Mouse (Mus musculus): ENCODE data around the gene Tbata.

Gene Tbata

DNA sequence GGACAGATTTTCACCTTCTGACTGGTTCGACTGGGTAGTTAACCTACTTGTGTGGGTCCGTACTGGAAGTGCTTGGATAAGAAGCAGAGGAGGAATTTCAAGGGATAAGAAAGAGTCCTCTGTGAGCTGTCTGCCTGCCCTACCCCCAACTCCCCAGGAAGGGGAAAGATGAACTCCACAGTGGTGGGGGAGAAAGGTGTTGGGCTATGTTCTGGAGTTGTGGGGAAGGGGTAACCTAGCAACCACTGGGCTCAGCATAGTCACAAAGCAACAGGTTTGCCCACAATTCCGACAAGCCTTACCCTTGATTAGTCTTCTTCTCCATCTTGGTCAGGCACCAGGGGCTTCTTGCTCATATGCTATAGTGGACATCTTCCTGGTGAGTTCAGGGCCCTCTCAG lies at the start of gene Tbata:
Gene Tbata, plus strand, starts transcription at position 301 of the 400 bp plus-strand sequence.
- no peak for DNase-seq

DNA sequence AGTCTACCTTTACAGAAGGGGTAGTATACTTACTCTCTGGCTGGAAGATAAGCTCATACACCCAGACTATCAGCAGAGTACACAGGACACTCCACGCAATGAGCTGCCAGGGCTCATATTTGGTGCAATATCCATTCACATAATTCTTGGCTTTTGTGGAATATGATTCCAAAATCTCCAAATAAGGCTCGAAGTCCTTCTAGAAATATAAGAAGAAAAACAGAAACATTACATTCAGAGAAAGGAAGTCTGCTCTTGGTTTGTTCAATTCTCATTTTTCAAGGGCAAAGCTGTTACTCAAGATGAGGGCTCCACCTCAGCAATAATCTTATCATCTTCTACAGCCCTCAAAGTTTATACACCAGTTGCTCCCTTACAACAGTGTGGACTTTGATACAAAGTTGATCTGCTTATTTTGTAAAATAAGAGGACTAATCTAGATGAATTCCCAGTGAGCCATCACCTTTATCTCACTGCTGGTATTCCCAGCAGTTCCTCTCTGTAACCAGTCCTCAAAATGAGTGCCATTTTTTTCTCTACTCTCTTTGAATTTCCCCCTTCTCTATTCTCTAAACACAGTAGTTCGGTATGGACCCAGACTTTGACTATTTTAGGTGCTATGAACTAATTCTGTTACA lies 48.4 kb upstream of the Tbata start:
- no peak for DNase-seq

DNA sequence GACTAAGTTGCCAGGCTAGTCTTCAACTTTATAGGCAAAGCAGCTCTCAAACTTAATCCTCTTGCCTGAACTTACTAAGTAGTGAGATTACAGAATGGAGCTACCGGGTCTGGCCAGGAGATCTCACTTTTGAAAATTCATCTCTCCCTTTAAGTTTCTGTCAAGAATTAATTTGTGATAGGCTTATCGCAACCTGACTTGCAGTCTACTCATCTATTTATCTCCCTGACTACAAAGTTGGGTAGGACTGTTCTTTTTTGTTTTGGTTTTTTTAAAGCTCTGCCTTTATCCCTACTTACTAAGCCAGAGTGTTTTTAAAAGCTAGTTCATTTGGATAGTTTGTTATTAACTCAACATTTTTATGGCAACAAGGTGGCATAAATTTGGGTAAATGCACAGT lies 47.3 kb upstream of the Tbata start:
- DNase-seq: no peak

DNA sequence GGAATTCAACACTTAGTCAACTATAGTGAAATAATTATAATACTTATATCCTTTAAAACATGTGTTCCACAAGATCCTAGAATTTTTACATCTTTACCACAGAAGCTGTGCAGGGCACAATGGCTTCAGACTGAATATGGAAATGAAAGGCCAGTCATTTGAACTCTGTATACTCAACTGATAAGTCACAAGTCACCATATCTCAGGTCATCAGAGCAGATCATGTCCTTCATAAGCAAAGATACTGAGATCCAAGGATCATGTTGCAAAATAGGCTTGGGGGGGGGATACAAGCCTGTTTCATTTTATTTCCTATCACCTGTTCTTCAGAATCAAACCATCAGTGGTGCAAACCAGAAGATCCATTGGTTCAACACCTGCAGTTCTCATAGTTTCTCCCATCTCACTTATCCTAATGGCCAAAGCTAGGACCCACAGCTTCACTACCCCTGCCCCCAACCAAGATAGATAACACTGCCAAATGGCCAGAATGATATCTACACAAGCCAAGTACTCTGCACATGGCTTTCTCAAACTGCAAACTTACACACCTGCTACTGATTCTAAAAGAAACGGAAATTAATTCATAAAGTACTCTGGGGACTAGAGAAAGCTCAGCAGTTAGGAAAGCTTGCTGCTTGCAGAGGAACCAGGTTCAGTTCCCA lies 42.9 kb upstream of the Tbata start:
- no peak for DNase-seq

DNA sequence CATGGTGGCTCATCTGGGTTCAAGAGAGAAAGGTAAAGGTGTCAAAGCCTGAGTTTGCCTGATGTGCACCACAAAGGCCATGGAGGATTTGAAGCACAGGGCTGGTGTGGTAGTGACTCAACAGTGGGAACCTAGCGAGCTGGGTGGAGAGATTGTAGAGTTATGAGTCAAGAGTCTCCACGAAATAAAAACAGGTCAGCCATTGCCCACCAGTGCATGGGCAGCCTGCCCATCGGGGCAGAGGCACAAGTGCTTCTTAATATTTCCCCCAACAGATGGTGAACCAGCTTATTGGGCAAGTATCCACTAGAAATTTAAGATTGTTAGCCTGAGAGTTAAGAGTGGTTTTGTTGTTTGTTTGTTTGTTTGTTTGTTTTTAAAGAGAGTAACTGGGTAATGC lies 40.8 kb upstream of the Tbata start:
- DNase-seq: no peak

DNA sequence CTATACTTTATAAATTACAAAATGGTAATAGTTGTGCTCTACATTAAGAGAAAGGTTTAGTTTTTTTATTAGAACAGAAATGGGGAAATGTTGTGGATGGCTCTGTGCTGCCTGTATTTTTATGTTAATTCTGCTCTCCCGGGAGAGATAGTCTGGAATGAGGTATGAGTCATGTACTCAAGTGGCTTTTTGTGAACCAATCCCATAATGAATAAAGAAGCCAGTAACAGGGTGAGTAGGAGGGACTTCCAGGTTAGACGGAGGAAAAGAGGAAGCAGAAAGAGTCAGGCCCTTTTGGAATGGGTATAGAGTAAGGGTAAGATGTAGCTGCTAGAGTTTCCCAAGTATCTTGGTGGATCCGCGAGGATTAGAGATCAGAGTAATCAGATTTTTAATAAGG lies 37.7 kb upstream of the Tbata start:
- no peak for DNase-seq

DNA sequence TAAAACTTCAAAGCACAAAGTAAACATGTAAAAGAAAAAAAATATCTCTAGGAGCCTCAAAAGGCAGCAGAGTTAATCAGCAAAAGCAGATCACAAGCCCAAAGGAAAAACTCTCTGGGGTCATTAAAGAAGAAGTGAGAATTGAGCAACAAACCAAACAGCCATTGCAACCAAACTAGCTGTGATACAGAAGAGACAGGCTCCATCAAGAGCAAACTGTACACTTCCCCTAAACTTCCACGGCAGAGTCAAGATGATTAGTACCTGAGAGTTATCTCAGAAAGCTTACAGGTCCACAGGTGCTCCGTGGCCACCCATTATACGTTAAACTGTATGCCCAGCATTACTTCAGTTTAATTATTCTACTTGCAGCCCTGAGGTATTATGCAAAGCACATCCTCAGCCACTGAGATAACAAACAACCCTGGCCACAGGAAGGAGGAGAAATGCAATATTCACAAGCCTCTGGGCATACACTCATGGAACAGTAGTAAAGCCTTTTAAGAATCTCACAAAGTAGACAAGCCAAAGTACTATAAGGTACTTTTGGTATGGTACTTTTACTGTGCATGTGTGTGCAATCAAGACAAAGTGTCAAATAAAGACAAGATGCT lies 36.4 kb upstream of the Tbata start:
- DNase-seq: no peak

DNA sequence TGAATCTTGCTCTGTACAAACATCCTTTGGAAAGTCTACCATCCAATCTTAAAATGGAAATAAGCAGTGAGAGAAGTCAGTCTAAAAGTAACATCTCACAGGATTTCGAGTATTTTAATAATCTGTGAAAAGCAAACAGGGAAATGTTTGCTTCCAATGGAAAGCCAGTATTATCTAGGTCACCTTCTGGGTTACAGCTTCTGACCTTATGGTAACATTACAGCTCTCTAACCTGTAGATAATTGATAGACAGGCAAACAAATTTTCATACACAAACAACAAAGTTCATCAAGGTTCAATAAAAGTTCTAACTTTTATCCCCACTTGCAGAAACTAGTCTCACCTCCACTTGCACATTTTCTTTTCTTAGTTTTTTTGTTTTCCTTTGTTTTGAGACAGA lies 34.2 kb upstream of the Tbata start:
- DNase-seq: no peak

DNA sequence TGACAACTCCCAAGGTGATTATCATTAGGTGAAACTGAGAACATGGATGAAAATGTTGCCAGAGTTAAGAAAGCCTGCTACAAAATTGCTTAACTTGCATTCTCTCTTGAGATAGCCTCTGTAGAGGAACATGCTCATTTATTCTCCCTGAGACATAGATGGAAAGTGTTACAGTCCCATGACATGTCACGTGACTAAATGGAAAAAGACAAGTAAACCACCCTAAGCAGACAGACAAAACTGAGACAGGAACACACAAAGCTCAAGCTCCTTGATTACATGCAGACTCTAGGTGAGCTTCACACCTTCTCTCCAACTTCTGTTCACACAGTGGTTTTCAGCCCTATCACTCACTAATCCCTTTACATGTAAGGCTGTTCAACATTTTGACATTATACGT lies 28.4 kb upstream of the Tbata start:
- DNase-seq: no peak

DNA sequence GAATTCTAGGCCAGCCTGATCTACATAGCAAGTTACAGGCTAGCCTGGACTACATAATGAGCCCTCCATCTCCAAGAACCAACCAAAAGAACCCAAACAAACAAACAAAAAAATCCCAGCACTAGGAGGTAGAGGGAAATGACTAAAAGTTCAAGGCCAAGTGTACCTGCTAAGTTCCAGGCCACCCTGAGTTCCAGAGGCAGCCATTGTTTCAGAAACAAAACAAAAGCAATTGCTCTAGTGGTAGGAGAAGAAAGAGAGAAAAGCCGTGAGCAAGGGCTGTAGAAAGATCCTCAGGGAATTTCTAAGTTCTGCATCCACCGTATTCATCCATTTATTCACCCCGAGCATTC lies 26.0 kb upstream of the Tbata start:
- DNase-seq: no peak

DNA sequence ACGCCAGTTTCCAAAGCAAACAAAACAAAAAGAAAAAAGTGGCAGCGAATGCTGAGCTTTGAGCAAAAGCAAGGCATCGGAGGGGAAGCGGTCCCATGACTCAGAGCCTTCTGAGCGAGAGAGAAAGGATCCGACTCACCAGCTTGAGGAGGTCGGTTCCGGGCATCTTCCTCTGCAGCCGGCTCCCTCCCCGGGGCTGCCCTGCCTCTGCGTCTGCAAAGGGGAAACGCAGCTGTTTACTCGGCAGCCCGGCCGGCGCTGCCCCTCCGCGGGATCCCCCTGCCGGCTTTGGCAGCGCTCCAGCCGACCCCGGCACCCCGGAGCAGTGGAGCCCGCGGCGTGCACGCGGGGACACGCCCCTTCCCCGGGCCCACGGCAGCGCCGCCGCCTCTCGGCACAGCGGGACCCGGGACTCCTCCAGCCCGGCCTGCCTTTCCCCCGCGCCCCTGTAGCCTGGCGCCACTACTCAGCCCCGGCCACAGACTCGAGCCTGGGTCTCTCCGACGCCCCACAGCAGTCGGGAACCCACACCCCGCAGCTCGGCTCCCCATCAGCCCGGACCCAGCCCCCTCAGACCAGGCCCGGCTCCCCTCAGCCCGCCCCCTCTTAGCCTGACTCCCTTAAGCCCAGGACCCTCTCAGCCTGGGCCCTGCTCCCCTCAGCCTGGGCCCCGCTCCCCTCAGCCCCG lies 25.5 kb upstream of the Tbata start:
- DNase-seq: peak; percentile 40 to 71

DNA sequence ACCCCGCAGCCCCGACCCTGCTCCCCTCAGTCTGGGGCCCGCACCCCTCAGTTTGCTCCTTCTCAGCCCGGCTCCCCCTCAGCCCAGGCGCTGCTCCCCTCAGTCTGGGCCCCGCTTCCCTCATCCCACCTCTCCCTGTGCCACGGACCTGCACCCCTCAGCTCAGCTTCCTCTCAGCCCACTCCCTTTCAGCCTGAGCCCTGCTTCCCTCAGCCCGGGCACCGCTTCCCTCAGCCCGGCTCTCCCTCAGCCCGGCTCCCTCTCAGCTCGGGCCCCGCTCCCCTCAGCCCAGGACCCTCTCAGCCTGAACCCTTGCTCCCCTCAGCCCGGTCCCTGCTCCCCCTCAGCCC lies 25.0 kb upstream of the Tbata start:
- DNase-seq: no peak

DNA sequence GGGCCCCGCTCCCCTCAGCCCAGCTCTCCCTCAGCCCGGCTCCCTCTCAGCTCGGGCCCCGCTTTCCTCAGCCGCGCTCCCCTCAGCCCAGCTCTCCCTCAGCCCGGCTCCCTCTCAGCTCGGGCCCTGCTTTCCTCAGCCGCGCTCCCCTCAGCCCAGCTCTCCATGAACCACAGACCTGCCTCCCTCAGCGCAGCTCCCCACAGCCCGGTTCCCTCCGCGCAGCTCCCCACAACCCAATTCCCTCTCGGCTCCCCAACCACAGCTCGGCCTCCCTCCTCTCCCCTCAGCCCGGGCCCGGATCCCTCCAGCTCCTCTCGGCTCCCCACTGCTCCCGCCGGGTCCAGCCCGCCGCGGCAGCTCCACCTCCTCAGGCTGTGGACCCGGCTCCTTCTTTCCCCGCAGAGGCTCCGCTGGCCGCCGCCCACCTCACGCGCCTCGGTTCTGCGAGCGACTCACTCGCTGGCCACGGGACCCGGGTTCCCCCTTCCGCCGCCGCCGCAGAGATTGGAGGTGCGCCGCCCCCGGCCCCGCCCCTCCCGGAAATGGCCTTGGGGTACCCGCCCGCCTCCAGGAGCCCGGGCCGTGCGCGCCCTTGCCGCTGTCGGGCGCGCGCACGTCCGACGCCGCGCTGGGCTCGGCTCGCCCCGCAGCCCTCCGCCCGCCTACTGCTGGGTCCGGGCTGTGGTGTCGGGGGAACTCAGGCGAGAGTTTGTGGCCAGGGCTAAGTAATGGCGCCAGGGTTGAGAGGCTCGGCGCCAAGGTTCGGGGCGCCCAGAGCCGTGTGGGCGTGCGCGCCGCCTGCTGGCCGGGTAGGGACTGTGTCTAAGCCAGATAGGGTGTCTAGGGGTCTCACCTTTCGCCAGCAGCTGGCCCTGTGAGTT lies 24.4 kb upstream of the Tbata start, which contains the start of gene Sgpl1:
Gene Sgpl1, minus strand, starts transcription at position 547 of the 884 bp plus-strand sequence.
- peak; percentile 92 to 96 for DNase-seq

DNA sequence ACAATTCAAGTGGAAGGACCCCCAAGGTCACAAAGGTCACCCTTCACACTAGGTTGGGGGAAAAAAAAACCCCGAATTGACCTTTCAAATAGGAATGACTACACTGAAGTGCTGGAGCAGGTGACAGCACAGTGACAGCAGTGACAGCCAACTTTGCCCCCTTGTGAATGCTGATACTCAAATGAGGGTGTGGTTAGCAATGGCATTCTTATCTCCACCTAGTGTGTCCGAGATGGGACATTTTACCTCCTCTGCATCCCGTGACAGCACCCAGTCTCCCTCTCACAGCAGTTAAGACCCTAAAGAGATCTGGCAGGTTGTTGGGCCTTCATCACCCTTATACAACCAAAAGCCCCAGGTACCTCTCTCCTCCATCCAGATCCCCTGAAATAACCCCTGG lies 22.3 kb upstream of the Tbata start:
- no peak for DNase-seq

DNA sequence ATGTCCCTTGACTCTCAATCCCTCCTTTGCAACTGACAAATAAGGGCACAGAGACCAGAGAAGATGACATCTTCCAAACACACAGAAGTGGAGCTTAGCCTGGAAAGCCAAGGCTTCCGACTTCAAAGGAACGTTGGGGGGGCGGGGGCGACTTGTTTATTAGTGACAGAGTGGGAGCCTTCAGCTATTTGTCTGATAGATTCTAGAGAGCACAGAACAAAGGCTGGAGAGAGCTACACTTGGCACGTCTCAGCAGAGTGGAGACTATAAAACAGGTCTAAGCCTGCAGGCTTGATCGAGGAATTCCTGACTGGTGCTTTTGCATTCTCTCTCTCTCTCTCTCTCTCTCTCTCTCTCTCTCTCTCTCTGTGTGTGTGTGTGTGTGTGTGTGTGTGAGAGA lies 21.1 kb upstream of the Tbata start:
- DNase-seq: no peak

DNA sequence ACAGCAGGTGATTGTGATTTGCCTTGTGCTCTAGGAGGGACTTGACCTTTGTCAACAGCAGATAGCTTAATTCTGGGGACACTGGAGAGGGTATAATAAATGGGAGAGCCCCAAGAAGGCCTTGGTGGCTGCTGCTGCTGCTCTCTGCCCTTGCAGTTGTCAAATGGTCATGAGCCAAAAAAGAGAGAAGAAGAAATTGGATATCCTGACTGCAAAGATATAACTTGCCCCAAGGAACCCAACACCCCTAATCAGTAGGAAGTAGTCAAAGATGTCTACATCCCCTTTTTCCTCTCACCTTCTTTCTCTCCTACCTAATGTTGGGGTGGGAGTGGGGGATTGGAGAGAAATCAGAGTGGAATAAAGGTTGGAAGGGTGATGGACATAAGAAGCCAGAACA lies 19.6 kb upstream of the Tbata start:
- no peak for DNase-seq

DNA sequence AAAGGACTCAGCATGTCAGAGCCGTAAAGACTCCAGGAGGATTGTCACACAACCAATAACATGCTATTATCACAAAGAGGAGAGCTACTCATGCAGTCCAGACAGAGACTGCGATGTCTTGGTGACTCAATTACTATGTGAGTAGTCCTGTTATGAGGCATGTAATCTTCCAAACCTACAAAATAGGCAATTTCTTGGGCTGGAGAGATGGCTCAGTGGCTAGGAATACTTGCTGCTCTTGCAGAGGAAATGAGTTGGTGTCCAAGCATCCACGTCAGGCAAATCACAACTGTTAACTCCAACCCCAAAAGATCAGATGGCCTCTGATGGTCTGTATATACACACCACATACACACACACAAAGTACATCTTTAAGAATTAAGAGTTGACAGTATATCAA lies 16.1 kb upstream of the Tbata start:
- no peak for DNase-seq

DNA sequence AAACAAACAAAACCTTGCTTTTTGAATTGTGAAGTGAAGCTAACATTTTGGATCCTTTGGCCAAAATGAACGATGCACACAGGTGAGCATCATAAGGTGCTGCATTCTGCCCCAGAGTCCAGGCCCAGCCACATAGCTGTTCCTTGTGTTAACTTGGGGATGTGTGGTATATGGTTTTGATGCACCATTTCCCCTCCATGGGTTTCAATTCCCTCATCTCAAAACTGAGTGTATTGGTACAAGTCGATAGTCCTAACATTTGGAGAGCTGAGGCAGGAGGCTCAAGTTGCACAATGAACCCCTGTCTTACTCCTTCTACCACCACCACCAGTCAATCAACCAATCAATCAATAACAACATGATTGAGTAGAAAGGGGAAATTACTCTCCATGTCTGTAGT lies 15.3 kb upstream of the Tbata start:
- no peak for DNase-seq

DNA sequence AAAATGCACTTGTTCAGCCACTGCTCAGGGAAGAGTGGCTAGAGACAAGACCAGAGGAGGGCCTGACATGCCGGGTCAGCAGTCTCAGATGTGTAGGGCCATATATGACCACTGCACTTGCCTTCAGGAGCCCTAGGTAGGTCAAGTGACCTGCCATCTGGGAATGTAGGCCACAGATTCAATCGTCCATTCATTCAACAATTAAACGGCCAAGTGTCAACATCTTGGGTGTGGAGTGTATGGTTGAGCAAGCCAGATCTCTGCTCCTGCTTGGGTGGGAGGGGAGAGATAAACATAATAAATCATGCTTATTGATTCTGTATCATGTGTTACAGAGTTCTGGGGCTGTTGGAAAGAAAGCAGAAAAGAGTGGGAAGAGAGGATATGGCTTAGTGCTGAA lies 13.2 kb upstream of the Tbata start:
- no peak for DNase-seq

DNA sequence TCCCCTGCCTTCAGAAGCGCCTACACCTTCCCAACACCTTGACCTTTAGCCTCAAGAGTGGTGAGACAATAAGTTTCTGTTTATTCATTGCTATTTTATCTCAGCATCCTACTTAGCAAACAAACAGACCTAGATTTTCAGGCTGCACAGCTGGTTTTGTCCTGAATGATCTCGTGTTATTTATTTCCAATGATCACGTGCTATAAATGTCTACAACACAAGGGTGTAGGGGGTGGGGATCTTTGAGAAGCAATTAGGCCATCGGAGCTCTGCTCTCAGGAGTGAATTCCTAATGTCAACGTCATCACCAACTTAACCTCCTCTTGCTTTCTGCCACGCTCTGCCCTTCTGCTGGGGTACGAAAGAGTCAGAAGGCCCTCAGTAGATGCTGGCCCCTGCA lies 11.7 kb upstream of the Tbata start:
- no peak for DNase-seq

DNA sequence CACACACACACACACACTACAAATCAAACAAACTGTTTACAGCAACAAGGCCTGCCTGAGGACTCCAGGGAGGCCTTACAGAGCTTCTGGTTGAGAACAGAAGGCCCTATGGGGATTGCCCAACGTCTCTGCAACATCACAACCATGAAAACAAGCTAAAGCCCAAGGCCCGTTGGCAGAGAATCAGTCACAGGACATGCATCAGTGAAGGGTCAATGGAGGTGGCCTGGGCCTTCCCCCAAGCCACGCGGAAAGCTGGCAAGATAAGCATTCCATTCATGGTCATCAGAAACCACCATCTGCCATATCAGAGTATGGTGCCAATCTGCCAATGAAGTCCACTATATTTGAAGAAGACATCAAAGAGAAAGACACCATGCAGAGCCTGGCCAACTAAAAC lies 11.1 kb upstream of the Tbata start:
- DNase-seq: no peak

DNA sequence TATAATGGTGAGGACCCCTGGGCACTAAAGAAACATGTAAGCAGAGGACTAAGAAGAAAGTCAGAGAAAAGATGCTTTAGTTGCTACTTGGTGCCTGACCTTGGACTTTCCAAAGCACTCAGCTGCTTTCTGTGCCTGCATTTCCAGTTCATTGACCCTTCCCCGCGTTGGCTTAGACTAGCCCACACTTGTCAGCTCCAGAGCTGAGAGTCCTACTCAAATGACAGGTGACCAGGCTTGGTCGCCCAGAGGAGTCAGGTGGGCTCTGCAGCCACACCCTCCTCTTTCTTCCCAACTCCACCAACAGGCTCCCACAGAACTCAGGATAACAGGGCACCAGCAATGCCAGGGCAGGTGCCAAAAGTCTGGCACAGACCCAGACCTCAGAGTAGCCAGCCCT lies 9.4 kb upstream of the Tbata start:
- DNase-seq: peak; percentile 13 to 30

All from kidney, postnatal 36 days (tissue).